Mouse (Mus musculus): Measurements from ENCODE around the gene Nphp4. TPM values are rescaled to one million over a fixed set of nuclear protein-coding genes. Genes with fewer than 3 reads are reported as not detected.

The Nphp4 gene
- total RNA-seq, 4 experiments from 2014 or later: 19.9 to 25.5 (median 22.3) TPM

DNA sequence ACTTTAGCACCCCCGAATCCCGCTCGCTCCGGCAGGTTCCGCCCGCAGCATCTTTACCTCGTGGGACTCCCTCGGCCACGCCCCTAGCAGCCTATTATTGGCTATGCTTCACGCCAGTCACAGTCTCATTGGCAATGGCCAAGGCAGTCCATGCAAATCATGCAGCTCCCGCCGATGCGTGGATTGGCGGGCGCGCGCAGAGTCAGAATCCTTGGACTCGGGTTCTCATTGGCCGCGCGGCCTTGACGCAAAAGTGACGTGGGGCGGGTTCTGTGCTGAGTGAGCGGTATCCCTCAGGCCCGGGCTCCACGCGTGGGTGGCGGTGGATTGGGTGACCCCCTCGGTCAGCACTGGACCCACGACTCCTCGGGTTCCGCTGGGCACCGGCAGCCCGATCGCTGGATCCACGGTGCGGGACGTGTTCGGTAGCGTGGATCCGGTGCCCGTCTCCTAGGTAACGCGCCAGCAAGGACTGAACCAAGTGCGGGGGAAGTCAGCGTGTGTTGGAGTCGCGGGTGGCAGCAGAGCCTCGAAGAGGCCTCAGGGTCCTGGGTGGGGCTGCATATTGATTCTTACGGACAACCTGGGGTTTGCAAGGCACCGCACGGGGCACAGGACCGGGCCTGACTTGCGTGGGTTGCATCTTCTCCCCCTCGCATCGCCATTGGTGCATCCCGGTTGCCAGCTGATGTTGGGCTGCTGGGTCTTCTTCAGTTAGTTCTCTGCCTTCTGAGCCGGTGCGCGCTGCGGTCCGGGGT lies 1.1 kb downstream of the Nphp4 start, which contains the start of gene Kcnab2:
Gene Kcnab2, minus strand, starts transcription at position 406 of the 758 bp plus-strand sequence.
- DNase-seq (ENCODE audit: low spot score in 2 of 2): peak; percentile 100

DNA sequence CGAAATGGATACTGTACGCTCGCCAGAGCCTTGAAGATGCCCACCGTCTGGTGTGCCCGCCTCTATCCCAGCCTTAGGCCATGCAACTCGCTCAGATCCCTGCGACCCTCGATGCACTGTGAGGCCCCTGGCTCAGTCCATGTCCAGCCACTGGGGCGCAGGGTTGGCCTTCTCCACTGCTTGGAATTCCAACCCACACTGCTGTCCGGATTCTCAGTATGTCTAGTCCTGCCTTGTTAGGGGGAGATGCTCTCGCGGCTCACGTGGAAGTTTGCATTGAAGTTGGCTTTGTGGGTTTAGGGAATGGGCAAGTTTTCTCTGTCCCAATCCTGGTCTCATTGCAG lies 1.7 kb downstream of the Nphp4 start:
- no peak for DNase-seq (ENCODE audit: low spot score in 2 of 2)

DNA sequence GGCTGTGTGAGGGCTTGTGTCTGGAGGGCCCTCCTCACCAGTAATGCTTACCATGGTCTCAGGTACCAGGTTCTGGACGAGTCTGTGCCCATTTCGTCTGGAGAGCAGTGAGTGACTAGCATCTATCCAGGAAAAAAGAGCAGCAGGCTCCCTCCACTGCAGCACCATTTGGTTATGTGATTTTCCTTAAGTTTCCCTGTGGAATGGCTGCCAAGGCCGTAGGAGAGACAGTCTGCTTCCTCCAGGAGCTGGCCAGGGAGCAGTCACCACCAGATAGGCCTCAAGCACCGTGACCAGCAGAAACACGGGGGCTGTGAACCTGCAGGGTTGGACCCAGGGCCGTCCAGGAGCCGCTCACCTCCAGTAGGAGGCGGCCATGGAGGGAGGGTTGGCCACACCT lies 3.9 kb downstream of the Nphp4 start:
- DNase-seq (ENCODE audit: low spot score in 2 of 2): no peak

DNA sequence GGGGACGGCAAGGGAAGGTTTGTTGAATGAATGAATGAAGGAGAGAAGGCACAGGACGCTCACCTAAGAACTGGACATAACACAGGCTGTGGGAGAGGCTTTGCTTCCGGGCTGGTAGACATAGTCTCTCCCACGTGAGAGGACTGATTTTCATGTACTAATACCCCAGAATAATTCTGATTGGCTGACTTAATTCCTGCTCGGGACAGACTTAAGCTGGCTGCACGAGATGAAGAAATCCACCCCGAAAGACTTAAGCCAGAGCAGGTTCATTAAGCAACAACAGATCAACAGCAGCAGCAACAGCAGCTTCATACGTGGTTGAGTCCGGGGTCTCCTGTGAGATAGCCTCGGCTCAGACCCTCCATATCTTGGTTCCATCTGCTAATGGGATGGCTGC lies 11.5 kb downstream of the Nphp4 start:
- no peak for DNase-seq (ENCODE audit: low spot score in 2 of 2)

DNA sequence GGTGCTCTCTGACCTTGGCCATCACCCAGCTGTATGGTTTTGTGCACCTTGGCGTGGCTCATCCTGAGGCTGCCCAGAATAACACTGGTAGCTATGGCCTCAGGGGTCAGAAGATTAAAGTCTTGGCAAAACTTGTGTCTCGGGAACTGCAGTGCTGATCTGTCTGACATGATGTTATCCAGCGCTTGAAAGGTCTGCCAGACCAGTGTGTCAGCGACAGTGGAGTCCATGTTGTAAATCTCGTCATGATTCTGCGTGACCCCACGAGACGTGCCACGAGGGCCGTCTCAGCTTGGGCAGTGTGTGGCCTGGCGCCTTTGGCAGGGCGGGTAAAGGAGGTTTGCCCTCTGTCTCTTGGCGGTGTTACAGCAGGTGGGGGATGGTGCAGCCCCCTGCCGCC lies 13.8 kb downstream of the Nphp4 start:
- DNase-seq (ENCODE audit: low spot score in 2 of 2): no peak

DNA sequence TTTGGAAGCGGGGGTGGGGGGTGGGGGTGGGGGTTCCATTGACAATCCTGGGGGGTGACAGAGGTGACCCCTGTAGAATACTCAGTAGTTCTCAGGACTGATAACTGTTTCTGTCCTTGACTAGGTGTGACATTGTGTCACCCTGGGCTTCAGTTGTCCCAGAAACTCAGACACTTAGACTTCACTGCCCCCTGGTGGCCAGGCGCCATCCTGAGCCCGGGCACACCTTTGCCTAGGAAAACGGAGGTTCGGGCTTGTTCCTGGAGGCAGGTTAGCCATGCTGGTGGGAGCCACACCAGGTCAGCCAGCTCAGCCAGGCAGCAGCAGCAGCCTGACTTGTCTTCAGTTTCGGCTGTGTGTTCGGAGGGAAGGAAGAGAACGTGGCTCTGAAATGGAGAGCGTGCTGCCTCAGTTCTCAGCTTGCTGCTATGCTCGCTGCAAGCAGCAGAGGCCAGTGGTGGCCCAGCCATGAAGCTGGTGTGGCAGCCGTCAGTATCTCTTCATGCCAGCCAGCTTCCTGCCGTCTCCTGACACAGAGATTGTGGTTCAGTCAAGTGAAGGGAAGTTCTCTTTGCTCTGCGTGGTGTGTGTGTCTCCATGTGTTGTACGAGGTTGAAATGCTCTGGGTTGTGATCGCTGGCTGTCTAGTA lies 14.9 kb downstream of the Nphp4 start:
- DNase-seq (ENCODE audit: low spot score in 2 of 2): peak in 1 of 2 experiments; percentile 77

DNA sequence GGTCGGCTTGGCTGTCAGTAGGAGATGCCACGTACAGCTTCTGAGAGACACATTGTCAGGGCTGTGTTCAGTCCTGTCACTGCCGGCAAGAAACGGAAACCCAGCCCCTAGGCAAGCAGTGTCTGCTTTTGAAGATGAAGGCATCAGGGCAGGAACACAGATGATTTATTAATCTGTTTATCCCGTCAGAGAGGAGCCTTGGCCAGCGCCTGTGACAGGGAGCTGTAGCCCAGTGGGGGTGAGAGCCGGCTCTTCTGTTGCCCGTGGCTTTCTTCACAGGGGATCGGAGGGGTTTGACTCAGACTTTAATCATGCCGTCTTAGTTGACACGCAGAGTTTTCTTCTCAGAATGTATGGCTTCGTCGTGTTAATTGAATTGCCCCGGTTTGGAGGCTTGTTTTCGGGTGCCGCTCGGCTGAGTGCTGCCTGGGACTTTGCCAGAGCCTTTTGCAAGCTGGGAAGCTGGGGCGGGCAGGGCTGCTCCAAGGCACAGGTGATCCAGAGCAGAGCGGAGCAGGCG lies 17.9 kb downstream of the Nphp4 start:
- DNase-seq (ENCODE audit: low spot score in 2 of 2): no peak

DNA sequence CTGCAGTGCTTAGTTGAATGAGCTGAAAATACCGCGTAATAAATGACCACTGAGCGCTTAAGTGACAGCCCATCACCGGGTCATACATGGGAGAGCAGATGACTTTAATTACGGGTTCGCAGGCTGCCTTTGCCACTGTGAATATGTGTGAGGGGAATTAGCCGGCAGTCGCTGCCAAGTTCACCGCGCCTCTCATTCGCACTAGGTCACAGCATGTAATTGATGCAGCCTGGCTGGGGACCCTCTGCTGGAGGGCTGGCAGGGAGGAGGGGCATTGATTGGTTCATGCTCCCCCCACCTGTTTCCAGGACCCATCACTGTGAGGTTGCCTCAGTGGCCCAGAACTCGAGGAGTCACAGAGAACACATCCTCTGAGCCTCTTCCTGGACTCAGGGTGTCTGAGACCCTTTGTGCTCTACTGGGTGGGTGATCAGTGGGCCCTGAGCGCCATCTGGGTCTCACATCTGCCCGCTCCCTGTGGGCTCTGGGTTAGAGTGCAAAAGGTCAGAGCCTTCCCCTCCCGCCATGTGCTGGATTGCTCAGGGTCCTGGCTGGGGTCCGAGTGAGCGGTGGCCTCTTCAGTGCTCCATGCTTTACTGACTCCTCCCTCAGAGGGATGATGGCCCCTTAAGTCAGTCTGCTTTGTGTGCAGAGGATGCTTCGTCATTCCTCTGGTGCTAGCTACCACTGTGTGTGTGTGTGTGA lies 35.9 kb downstream of the Nphp4 start:
- DNase-seq (ENCODE audit: low spot score in 2 of 2): no peak

DNA sequence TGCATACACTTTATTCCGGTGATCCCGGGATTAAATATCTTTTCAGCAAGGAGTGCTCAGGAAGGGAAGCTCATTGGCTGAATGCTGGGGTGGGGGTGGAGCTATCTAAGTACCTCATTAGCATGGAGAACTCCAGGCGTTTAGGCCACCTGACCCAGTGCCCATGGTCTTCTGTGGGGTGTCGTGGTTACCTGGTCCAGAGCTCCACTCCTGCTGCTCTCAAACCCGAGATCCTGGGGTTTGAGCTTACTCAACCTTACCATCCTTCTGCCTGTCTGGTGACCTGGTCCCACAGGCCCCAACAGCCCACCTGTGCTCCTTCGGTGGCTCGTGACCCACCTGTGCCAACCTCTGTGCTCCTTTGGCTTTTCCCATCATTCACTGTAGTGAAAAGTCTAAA lies 38.4 kb downstream of the Nphp4 start:
- DNase-seq (ENCODE audit: low spot score in 2 of 2): no peak

DNA sequence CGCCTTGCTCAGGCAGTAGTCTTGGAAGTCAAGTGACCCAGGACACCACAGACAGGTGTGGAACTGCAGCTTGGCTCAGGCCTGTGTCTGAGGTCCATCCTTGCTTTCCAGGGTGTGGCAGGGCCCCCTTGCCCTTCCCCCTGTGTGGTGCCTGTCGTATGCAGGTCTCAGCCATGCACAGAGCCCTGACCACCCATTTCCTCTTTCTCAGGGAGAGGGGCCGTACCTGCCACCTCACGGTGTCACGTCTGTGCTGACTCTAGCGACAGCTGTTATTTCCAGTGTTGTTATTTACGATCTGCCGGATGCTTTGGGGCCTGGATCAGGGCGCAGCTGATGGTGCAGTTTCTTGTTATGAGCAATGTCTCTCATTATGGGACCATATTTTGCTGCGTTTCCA lies 42.6 kb downstream of the Nphp4 start:
- no peak for DNase-seq (ENCODE audit: low spot score in 2 of 2)

DNA sequence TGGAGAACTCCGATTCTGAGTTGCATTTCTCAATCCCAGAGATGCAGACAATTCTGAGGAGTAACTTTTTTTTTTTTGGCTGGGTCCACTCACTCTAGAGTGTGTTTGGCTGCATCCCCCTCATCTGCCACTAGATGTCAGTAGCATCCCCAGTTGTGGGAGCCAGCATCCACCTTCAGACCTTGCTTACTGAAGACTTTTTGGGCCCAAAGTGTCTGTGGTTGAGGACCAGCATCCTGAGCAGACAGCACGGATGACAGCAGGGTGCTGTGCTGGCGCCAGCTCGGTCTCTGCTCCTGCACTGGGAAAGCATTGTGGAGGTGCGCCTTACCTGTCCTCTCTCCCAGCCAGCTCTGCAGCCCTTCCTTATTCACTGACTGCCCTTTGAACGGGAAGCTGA lies 43.6 kb downstream of the Nphp4 start:
- DNase-seq (ENCODE audit: low spot score in 2 of 2): peak; percentile 37 to 52

DNA sequence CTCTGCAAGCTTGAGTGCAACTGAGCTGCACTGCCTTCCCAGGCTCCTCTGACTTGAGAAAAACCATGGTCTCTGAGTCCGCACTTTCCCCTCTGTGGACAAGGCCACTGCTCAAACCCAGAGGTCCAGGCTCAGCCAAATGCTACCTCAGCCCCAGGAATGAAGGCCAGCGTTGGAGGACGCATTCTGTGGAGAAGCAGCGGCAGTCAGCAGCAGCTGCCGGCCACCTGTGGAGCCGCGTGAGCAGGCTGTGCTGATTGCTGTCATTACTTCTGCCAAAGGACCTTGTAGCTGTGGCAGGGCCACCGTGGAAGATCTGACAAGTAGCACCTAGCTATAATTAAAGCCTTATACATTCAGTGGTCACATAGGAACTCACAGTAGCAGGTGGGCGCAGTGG lies 56.4 kb downstream of the Nphp4 start:
- no peak for DNase-seq (ENCODE audit: low spot score in 2 of 2)

DNA sequence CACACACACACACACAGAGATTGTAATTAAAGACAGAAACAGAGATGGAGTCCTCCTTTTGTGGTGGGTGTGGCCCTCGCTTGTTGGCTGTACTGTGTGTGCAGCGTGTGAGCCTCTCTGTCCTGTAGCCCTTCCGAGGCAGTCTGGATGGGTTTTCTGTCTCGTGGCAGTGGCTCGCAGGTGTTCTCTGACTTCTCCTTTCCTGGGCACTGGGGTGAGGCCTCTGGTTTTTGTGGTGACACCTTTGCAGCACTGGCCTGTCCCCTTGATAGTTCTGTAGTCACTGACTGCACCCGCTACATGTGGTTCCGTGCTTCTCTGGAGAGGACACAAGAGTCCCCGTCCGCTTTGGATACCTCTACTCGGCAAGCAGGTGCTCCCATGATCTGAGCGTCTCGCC lies 63.2 kb downstream of the Nphp4 start:
- DNase-seq (ENCODE audit: low spot score in 2 of 2): no peak

DNA sequence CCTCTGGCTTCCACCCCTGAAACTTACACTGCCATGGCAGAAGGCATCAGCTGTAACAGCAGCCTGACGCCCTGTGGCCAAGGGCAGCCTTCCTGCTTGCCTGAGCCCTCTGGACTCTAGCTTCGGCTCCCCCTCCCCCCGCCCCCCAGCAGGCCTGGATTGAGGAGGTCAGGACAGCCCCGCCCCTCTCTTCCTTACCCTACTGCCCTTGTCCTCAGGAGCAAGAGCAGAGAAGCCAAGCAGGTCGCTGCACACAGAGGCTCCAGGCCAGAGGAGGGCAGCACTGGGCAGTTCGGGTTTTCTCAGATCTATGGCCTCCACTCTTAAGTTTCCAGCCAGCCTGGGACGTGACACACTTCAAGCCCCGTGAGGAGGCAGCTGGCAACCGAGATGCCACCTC lies 64.7 kb downstream of the Nphp4 start:
- no peak for DNase-seq (ENCODE audit: low spot score in 2 of 2)

DNA sequence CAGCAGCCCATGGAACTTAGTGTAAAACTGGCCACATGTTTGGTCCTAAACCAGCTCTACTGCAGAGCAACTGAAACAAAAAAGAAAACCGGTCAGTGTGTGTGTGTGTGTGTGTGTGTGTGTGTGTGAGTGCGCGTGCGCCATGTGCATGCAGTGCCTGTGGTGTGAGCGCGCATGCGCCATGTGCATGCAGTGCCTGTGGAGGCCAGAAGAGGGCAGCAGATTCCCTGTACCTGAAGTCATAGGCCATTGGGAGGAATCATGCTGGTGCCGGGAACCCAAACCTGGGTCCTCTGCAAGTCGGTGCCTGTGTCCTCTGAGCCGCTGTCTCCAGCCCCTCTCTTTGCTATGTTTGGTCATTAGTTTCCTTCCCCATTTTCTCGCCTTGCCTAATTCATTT lies 65.9 kb downstream of the Nphp4 start:
- no peak for DNase-seq (ENCODE audit: low spot score in 2 of 2)

DNA sequence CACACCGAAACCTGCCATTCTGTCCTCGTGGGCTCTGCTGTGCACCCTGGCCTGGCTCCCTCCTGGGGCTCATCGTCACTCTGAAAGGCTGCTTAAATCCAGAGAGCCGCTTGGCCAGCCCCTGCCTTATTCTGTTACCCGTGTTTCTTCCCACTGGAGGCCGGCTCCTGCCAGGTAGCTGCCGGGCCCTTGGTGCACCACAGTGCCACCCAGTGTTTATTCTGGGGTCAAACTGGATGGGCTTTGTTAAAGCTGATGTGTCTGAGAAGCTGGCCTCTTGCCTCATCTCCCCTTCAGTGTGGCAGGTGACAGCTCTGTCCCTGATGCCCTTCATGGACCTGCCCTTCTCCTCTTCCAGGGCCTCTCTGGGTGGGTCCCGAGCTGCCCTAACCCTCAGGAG lies 70.0 kb downstream of the Nphp4 start:
- DNase-seq (ENCODE audit: low spot score in 2 of 2): no peak

DNA sequence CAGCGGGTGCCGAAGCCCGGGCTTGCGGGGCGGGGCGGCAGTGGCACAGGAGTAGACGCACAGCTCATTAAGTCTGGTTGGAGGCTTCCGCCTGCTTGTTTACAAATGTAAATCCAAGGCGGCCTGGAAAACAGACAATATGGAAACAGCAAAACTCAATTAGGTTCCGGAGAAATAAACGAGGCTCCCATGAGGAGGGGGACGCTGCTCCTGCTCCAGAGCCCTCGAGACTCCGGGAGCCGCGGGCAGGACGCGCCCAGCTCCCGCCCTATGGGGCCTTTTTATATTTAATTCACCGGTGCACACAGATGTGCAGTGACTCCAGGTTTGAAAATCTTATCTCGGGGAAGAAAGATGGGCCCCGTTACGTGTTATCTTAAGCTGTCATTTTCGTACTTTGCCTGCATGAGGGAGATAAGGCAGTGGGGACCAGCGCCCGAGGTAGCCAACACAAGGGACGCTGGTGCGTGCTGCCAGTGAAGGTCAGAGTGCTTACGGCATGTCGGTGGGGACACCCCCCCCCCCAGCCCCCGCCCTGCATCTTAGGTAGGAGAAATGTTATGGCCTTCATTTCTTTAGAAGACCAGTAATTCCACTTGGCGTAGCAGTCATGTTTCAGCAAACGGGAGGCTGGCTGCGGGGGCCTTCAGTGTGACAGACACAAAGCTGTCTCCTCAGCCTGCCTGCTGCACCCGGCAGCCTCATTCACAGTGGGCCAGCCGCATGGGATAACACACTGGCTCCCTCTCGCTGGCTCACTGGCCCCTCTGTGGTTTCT lies 71.6 kb downstream of the Nphp4 start:
- no peak for DNase-seq (ENCODE audit: low spot score in 2 of 2)

DNA sequence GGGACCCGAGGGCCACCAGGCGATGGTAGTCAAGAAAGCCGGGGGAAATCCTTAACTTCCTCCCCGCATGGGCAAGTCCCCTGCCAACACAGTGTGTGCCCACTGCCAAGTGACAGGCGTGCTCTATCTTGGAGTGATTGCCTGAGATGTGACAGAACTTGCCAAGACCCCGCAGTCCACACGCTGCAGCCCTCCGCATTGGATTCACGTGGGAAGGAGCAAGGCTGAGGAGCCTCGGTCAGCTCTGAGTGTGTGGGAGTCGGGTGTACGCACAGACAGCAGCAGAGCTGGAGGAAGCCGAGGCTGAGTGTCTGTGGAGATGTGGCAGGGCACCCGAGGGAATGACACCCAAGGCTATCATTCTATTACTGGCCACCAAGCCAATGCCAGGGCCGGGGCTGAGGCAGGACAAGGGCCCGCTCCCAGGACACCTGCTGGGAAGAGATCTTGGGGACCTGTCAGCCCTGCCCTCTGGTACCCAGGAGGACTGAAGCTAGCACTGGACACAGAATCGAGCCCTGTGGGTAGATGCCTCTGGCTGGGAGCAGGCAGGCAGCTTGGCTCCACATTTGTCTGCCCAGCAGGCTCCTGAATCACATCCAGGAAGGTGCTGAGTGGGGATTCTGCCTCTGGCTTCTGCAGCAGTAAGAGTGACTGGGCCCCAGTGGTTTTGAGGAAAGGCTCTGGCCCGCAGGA lies 73.1 kb downstream of the Nphp4 start:
- peak in 1 of 2 experiments; percentile 59 for DNase-seq (ENCODE audit: low spot score in 2 of 2)

DNA sequence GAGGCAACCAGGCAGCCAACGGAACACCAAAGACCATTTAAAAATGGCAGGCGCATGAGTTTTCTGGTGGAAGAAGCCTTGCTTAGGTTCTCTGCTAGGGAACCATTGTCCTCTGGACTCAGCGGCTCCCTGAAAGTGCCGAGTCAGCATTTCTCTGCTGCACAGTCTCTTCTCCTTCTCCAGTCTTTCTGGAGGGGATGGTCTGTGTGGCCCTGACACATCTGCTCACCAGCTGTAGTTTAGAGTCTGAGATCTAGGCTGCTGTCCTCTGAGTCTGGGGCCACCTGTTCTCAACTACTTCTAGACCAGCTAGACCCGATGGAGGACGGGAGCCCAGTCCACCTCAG lies 73.7 kb downstream of the Nphp4 start:
- DNase-seq (ENCODE audit: low spot score in 2 of 2): no peak

DNA sequence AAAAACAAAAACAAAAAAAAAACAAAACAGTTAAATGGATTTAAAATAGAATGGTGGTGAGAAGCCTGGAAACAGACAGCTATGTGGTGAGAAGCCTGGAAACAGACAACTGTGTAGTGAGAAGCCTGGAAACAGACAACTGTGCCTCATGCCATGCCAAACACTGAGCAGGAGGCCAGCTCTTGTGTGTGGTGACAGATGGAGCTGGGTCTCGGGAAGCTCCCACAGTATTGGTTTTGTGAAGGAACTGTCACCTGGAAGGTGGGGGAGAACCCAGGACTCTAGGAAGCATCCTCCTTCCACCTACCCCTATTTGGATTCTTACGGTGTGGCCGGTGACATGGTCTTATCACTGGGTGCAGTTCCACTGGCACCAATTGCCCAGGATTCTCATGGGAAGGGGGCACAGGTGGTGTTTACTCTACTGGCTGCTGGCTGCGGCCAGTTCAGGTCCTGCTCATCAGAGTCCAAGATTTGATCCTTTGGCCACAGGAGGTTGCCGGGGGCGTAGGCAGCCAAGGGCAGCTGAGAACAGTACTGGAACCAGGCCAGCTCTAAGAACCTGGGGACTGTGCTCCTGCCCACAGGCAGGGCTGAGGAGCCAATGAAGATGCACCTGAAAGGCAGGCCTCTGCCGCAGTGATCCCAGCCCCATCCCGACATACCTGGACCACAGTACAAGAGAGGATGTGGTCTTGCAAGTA lies 77.2 kb downstream of the Nphp4 start:
- DNase-seq (ENCODE audit: low spot score in 2 of 2): no peak
